Mouse (Mus musculus): Measurements from ENCODE around the gene Sh3bgrl2. TPM values are rescaled to one million over a fixed set of nuclear protein-coding genes. Genes with fewer than 3 reads are reported as not detected.
A peak's percentile ranks its signal among the peaks of the same experiment; 100 is the strongest.

Gene Sh3bgrl2
- total and polyA plus RNA-seq, 2 experiments from 2014 or later, result 6.3 to 10.6 TPM

GRCm38 (mm10) chr9:83555580-83555979 is 7.5 kb downstream of the Sh3bgrl2 start:
- Histone ChIP-seq H3K4me1 (ENCODE audit: insufficient read depth, low read length) (0 out of 2 replicates have a peak, but pooled peaks cover 3% of the 10 kb centered on the region), H3K9me3 (ENCODE audit: low read length) (no peaks in the 10 kb centered on the region), H3K27ac (ENCODE audit: low read depth, low read length) (no peak overlapping the region), H3K27me3 (ENCODE audit: insufficient read depth, low read length) (no peaks in the 10 kb centered on the region), H3K9ac (replicated peaks; ENCODE audit: low read length, poor library complexity, severe bottlenecking) (no peak overlapping the region), H3K4me2 (ENCODE audit: low read depth, low read length, poor library complexity, severe bottlenecking) (no peak overlapping the region), H3K4me3 (ENCODE audit: low read depth, low read length) (no peak overlapping the region), H3K36me3 (ENCODE audit: insufficient read depth, low read length) (no peaks in the 10 kb centered on the region; the same call in 1 of the 2 replicates)
- no peak for ATAC-seq (ENCODE audit: low FRiP score)
- no peak for DNase-seq (ENCODE audit: low spot score)
- TF ChIP-seq CTCF (IDR thresholded peaks at IDR 0.05), result no peak
- WGBS, result 82% methylated on average over 2 of the region's 2 CpGs

GRCm38 (mm10) chr9:83556236-83556635 is 8.1 kb downstream of the Sh3bgrl2 start:
- no peaks in the 10 kb centered on the region for H3K4me1 ChIP-seq (ENCODE audit: insufficient read depth, low read length)
- no peaks in the 10 kb centered on the region; the same call in 1 of the 2 replicates for H3K36me3 ChIP-seq (ENCODE audit: insufficient read depth, low read length)
- H3K27ac ChIP-seq (ENCODE audit: low read depth, low read length), result no peak overlapping the region
- no peak for ATAC-seq (ENCODE audit: low FRiP score)
- no peak for TF ChIP-seq CTCF (IDR thresholded peaks at IDR 0.05)
- no peak overlapping the region for H3K4me2 ChIP-seq (ENCODE audit: low read depth, low read length, poor library complexity, severe bottlenecking)
- H3K27me3 ChIP-seq (ENCODE audit: insufficient read depth, low read length), result no peaks in the 10 kb centered on the region
- no peak overlapping the region for H3K9ac ChIP-seq (replicated peaks; ENCODE audit: low read length, poor library complexity, severe bottlenecking)
- WGBS, result 28% methylated on average over 6 of the region's 6 CpGs
- no peak for DNase-seq (ENCODE audit: low spot score)
- H3K4me3 ChIP-seq (ENCODE audit: low read depth, low read length), result no peak overlapping the region
- no peaks in the 10 kb centered on the region for H3K9me3 ChIP-seq (ENCODE audit: low read length)

- no peak overlapping the region for H3K9ac ChIP-seq (replicated peaks; ENCODE audit: low read length, poor library complexity, severe bottlenecking)
Observed at GRCm38 (mm10) chr9:83556780-83557771, 8.9 kb downstream of the Sh3bgrl2 start.

GRCm38 (mm10) chr9:83560670-83561069 is 12.5 kb downstream of the Sh3bgrl2 start:
- H3K9me3 ChIP-seq (ENCODE audit: low read length), result no peaks in the 10 kb centered on the region
- H3K4me1 ChIP-seq (ENCODE audit: insufficient read depth, low read length), result peaks cover 2% of the 10 kb centered on the region; the same call in 1 of the 2 replicates
- no peak overlapping the region for H3K4me3 ChIP-seq (ENCODE audit: low read depth, low read length)
- H3K27me3 ChIP-seq (ENCODE audit: insufficient read depth, low read length), result no peaks in the 10 kb centered on the region
- H3K27ac ChIP-seq (ENCODE audit: low read depth, low read length), result no peak overlapping the region
- ATAC-seq (ENCODE audit: low FRiP score), result no peak
- no peak for DNase-seq (ENCODE audit: low spot score)
- no peak overlapping the region for H3K4me2 ChIP-seq (ENCODE audit: low read depth, low read length, poor library complexity, severe bottlenecking)
- no peak for TF ChIP-seq CTCF (IDR thresholded peaks at IDR 0.05)
- 91% methylated on average over 4 of the region's 4 CpGs for WGBS
- H3K36me3 ChIP-seq (ENCODE audit: insufficient read depth, low read length), result no peaks in the 10 kb centered on the region
- no peak overlapping the region for H3K9ac ChIP-seq (replicated peaks; ENCODE audit: low read length, poor library complexity, severe bottlenecking)

More at GRCm38 (mm10) chr9:83556780-83557771, 8.9 kb downstream of the Sh3bgrl2 start:
- Histone ChIP-seq H3K9me3 (ENCODE audit: low read length) (no peaks in the 10 kb centered on the region), H3K4me3 (ENCODE audit: low read depth, low read length) (no peak overlapping the region), H3K4me1 (ENCODE audit: insufficient read depth, low read length) (no peaks in the 10 kb centered on the region), H3K4me2 (ENCODE audit: low read depth, low read length, poor library complexity, severe bottlenecking) (no peak overlapping the region), H3K36me3 (ENCODE audit: insufficient read depth, low read length) (no peaks in the 10 kb centered on the region; the same call in 1 of the 2 replicates), H3K27me3 (ENCODE audit: insufficient read depth, low read length) (no peaks in the 10 kb centered on the region), H3K27ac (ENCODE audit: low read depth, low read length) (no peak overlapping the region)
- no peak for TF ChIP-seq CTCF (IDR thresholded peaks at IDR 0.05)
- ATAC-seq (ENCODE audit: low FRiP score) (0 out of 2 replicates have a peak, but pooled peaks have one; percentile 16), DNase-seq (ENCODE audit: low spot score) (peak; percentile 66)
- WGBS, result 63% methylated on average over 10 of the region's 10 CpGs

- WGBS, result 90% methylated on average over 7 of the region's 7 CpGs
- Histone ChIP-seq H3K27me3 (ENCODE audit: insufficient read depth, low read length) (no peaks in the 10 kb centered on the region), H3K9me3 (ENCODE audit: low read length) (no peaks in the 10 kb centered on the region), H3K4me2 (ENCODE audit: low read depth, low read length, poor library complexity, severe bottlenecking) (no peak overlapping the region), H3K4me3 (ENCODE audit: low read depth, low read length) (no peak overlapping the region), H3K27ac (ENCODE audit: low read depth, low read length) (no peak overlapping the region), H3K4me1 (ENCODE audit: insufficient read depth, low read length) (peaks cover 2% of the 10 kb centered on the region; the same call in 1 of the 2 replicates), H3K36me3 (ENCODE audit: insufficient read depth, low read length) (no peaks in the 10 kb centered on the region), H3K9ac (replicated peaks; ENCODE audit: low read length, poor library complexity, severe bottlenecking) (no peak overlapping the region)
- no peak for TF ChIP-seq CTCF (IDR thresholded peaks at IDR 0.05)
- ATAC-seq (ENCODE audit: low FRiP score) (no peak), DNase-seq (ENCODE audit: low spot score) (no peak)
Observed at GRCm38 (mm10) chr9:83562889-83563288, 14.8 kb downstream of the Sh3bgrl2 start.

All from midbrain, postnatal 0 days (tissue).